In genomic region chr3:33962938-33963337, GRCm38 (mm10) we compare ENCODE assay signal across 26 mouse cellular contexts.
"Had no signal": no experiment of that assay in that cellular context is flagged by ENCODE, and none has a peak within 500 bp of the region (broad histone marks: within the 10 kb centered on the region; RNA-seq: fewer than 3 reads in every experiment).

No protein-coding gene starts in this region.

- H3K4me1 ChIP-seq: heart, embryonic 10.5 days; hindbrain, embryonic 10.5 days; hindbrain, embryonic 12.5 days; intestine, embryonic 15.5 days; limb, embryonic 10.5 days; limb, embryonic 12.5 days; liver, embryonic 13.5 days; liver, embryonic 15.5 days had no signal

- ATAC-seq: hindbrain, embryonic 16.5 days; inflammation-experienced regulatory T-cells, adult 6 months; intestine, embryonic 15.5 days; intestine, postnatal 0 days; liver, postnatal 0 days had no signal

- DNase-seq: gastrocnemius, adult 2 months; gastrocnemius, postnatal 10 days; gastrocnemius, postnatal 25 days; heart, postnatal 10 days; heart, postnatal 4 days; kidney, adult 18-20 months; kidney, adult 8-10 months; kidney, postnatal 10 days; kidney, postnatal 25 days; kidney, postnatal 4 days; liver; liver, embryonic 13.5 days; liver, postnatal 0 days had no signal

- H3K36me3 ChIP-seq: heart, embryonic 10.5 days; heart, embryonic 12.5 days; hindbrain, embryonic 10.5 days; hindbrain, embryonic 12.5 days; intestine, embryonic 15.5 days; limb, embryonic 10.5 days; limb, embryonic 12.5 days; liver, embryonic 13.5 days; liver, embryonic 15.5 days had no signal

- H3K27me3 ChIP-seq: heart, embryonic 12.5 days; hindbrain, embryonic 12.5 days; intestine, embryonic 15.5 days; limb, embryonic 12.5 days; liver, embryonic 13.5 days; liver, embryonic 15.5 days had no signal

- H3K4me3 ChIP-seq: gastrocnemius, adult 2 months; heart, embryonic 10.5 days; heart, embryonic 12.5 days; hindbrain, embryonic 10.5 days; hindbrain, embryonic 12.5 days; intestine, embryonic 15.5 days; layer of hippocampus, adult 2 months; left cerebral cortex, adult 2 months; limb, embryonic 10.5 days; limb, embryonic 12.5 days; liver, embryonic 13.5 days; liver, embryonic 15.5 days had no signal

- H3K9me3 ChIP-seq: heart, embryonic 10.5 days; heart, embryonic 12.5 days; hindbrain, embryonic 10.5 days; hindbrain, embryonic 12.5 days; intestine, embryonic 15.5 days; limb, embryonic 10.5 days; limb, embryonic 12.5 days; liver, embryonic 13.5 days; liver, embryonic 15.5 days had no signal
